Mouse (Mus musculus) C2C12 (cell line): ENCODE results near the gene Sdk1. TPM values are rescaled to one million over a fixed set of nuclear protein-coding genes. Genes with fewer than 3 reads are reported as not detected.

Experiments used
- H3K27me3 ChIP-seq: one replicate; pipeline ENCODE4 v1.6.1; 2011; ENCODE audit not compliant: control insufficient read depth, insufficient read depth, insufficient read length
- H3K36me3 ChIP-seq: one replicate; pipeline ENCODE4 v1.6.1; 2011; ENCODE audit not compliant: control insufficient read depth, insufficient read depth
- H3K4me3 ChIP-seq: one replicate; pipeline ENCODE4 v1.5.1; 2011; ENCODE audit warnings: mild to moderate bottlenecking, control low read depth; ENCODE audit not compliant: poor library complexity, insufficient read depth, severe bottlenecking
- H3K79me2 ChIP-seq: one replicate; pipeline ENCODE4 v1.6.1; 2011; ENCODE audit not compliant: control insufficient read depth, insufficient read depth
- H3K79me3 ChIP-seq: one replicate; pipeline ENCODE4 v1.6.1; 2011; ENCODE audit warnings: low read depth, control low read depth
- H3ac ChIP-seq: one replicate; pipeline ENCODE3; 2011; ENCODE audit warnings: low read depth; ENCODE audit not compliant: control insufficient read depth, insufficient read length
- CEBPB ChIP-seq: IDR thresholded peaks from one replicate; pipeline ENCODE4 v1.6.1; 2011; ENCODE audit warnings: low read depth, mild to moderate bottlenecking, control low read depth, moderate library complexity
- CTCF ChIP-seq: IDR thresholded peaks from one replicate; pipeline ENCODE4 v1.5.1; 2011; ENCODE audit not compliant: control insufficient read depth, insufficient read depth, insufficient read length
- FOSL1 ChIP-seq: IDR thresholded peaks from one replicate; pipeline ENCODE4 v1.8.0; 2011; ENCODE audit warnings: mild to moderate bottlenecking, low read length; ENCODE audit not compliant: poor library complexity, insufficient read depth, severe bottlenecking
- MAX ChIP-seq: IDR thresholded peaks from one replicate; pipeline ENCODE4 v1.6.1; 2011; ENCODE audit warnings: mild to moderate bottlenecking, control low read depth
- MYOD1 ChIP-seq: IDR thresholded peaks from one replicate; pipeline ENCODE4 v1.6.1; 2011; ENCODE audit warnings: low read depth; ENCODE audit not compliant: control insufficient read depth, insufficient read length
- MYOG ChIP-seq: IDR thresholded peaks from one replicate; pipeline ENCODE4 v1.6.1; 2011; ENCODE audit not compliant: control insufficient read depth, insufficient read length; ENCODE audit errors: extremely low read depth
- USF1 ChIP-seq: IDR thresholded peaks from one replicate; pipeline ENCODE4 v1.6.1; 2011; ENCODE audit warnings: low read depth, mild to moderate bottlenecking, control low read depth, moderate library complexity
- polyA plus RNA-seq: library from polyadenylated mRNA; unstranded; fragments of >200 nt; fragmentation: generic; extraction: Trizol; gene quantifications from one replicate; pipeline ENCODE4 v1.2.1, GENCODE M21; 2012; ENCODE audit warnings: missing spikeins

Sdk1 gene
- polyA plus RNA-seq, 1 experiment = 0.61 TPM

DNA sequence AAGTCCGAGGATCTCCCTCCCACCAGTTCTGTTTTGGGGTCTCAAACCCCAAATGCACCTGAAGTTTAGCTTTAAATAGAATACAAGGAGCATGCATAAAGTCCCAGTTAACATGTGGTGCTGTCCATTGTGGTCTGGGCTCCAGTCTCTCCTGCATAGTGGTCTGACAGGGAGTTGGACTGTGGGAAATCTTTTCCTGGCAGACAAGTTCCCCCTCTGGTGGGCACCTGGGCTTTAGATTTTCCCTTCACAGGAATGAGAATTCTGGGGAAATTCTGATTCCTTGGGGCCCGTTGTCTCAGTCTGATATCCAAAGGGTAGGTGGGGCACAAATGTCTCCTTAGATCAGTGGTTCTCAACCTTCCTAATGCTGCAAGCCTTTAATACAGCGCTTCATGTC, 624.8 kb downstream of the Sdk1 start:
- Histone ChIP-seq H3K4me3 (no peak overlapping the region), H3K36me3 (no peaks in the 10 kb centered on the region), H3K79me3 (no peaks in the 10 kb centered on the region), H3K79me2 (no peaks in the 10 kb centered on the region), H3ac (no peak overlapping the region), H3K27me3 (no peaks in the 10 kb centered on the region)
- TF ChIP-seq CEBPB = no peak
- TF ChIP-seq USF1 = no peak
- TF ChIP-seq CTCF = no peak
- no peak for TF ChIP-seq MYOD1
- TF ChIP-seq MYOG = no peak
- no peak for TF ChIP-seq MAX

DNA sequence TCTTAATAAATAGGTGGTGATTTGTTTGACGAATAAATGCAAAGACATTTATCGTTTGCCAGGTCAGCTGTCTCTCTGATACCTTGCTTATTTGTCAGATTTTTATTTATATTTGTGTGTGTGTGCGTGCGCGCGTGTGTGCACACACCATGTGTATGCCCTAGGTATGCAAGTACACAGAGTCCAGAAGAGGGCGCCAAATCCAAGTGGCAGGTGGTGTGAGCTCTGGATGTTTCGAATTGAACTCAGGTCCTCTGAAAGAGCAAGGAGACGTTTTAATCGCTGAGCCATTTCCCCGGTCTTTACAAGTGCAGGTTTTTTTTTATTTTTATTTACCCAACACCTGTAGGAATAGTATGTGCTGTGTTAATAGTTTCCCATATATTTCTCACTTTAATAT, 632.5 kb downstream of the Sdk1 start:
- no peaks in the 10 kb centered on the region for H3K79me3 ChIP-seq
- H3K4me3 ChIP-seq = no peak overlapping the region
- no peak overlapping the region for H3ac ChIP-seq
- TF ChIP-seq MYOG (no peak), MAX (no peak), CEBPB (no peak), FOSL1 (no peak), CTCF (no peak), USF1 (no peak), MYOD1 (no peak)
- no peaks in the 10 kb centered on the region for H3K36me3 ChIP-seq
- no peaks in the 10 kb centered on the region for H3K79me2 ChIP-seq
- no peaks in the 10 kb centered on the region for H3K27me3 ChIP-seq

DNA sequence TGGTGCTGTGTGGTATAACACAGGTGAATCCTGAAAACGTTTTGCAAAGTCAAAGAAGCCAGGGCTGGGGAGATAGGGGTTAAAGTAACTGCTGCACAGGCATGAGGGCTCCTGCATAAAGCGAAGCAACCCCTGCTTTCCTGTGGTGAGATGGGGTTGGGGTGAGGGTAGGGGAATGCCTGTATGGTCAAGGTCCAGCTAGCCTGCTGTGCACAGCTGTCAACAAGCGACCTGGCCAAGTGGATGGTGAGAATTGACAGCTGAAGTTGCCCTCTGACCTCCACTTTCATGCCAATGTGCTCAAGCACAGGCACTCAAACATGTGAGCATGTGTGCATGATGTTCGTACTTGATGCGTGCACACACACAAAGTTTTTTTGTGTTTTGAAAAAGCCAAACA, 639.4 kb downstream of the Sdk1 start:
- Histone ChIP-seq H3K79me2 (no peaks in the 10 kb centered on the region), H3K4me3 (no peak overlapping the region)

DNA sequence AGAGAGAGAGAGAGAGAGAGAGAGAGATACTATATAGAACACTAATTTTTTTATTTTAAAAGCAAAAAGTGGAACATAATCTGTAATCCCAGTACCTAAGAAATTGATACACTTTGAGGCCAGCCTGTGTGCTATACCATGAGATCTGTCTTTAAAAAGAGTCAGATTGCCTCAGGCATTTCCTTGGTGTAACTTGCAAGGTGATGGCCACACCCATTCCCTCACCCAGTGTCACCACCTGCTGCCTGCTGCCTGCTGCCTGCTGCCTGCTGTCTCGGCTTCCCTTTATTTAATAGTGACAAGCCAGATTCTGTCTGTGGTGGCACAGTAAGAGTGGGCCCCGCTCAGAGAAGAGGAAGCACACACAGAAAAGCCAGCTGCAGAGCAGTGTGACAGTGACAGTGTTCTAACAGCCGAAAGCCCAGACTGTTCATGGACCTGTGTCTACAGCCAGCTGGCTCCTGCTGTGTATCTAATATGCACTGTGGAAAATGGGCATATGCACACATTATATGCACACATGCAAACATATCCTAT, 642.9 kb downstream of the Sdk1 start:
- Histone ChIP-seq H3ac (no peak overlapping the region), H3K4me3 (no peak overlapping the region), H3K79me2 (no peaks in the 10 kb centered on the region), H3K36me3 (no peaks in the 10 kb centered on the region), H3K79me3 (no peaks in the 10 kb centered on the region), H3K27me3 (no peaks in the 10 kb centered on the region)
- TF ChIP-seq CTCF = no peak
- TF ChIP-seq USF1 = no peak
- no peak for TF ChIP-seq MAX
- TF ChIP-seq CEBPB = no peak
- no peak for TF ChIP-seq MYOD1
- no peak for TF ChIP-seq FOSL1
- no peak for TF ChIP-seq MYOG

More for the DNA sequence above, 639.4 kb downstream of the Sdk1 start:
- no peaks in the 10 kb centered on the region for H3K27me3 ChIP-seq
- H3K79me3 ChIP-seq = no peaks in the 10 kb centered on the region
- TF ChIP-seq MYOG = no peak
- no peak for TF ChIP-seq FOSL1
- no peak for TF ChIP-seq MYOD1
- H3ac ChIP-seq = no peak overlapping the region
- H3K36me3 ChIP-seq = no peaks in the 10 kb centered on the region

DNA sequence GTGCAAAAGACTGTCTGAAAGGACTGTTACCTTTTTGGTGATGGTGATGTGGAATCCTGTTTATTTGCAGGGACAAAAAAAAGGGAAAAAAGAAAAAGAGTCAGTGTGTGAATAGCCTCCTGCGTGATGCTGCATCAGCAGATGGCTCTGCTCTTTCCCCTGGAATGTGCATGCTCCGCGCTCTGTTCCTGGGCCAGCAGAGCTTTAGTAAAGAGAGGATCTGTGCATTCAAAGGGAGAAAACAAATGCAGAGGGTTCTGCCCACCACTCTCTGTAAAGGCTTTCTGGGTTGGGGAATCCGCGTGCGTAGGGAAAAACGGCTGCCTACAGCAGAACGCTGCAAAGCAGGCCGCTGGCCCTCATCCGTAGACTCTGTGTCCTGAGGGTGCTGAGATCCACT, 644.7 kb downstream of the Sdk1 start:
- Histone ChIP-seq H3K79me2 (no peaks in the 10 kb centered on the region), H3K27me3 (no peaks in the 10 kb centered on the region), H3ac (no peak overlapping the region), H3K36me3 (no peaks in the 10 kb centered on the region), H3K79me3 (no peaks in the 10 kb centered on the region), H3K4me3 (no peak overlapping the region)
- TF ChIP-seq CEBPB (no peak), MYOG (no peak), MAX (no peak), CTCF (no peak), USF1 (no peak), MYOD1 (no peak), FOSL1 (no peak)

GRCm38 (mm10) chr5:141889766-141890165, 648.5 kb downstream of the Sdk1 start:
- H3K36me3 ChIP-seq = no peaks in the 10 kb centered on the region
- H3K79me3 ChIP-seq = no peaks in the 10 kb centered on the region
- no peaks in the 10 kb centered on the region for H3K79me2 ChIP-seq
- no peak overlapping the region for H3ac ChIP-seq
- H3K27me3 ChIP-seq = no peaks in the 10 kb centered on the region
- no peak overlapping the region for H3K4me3 ChIP-seq
- TF ChIP-seq CEBPB = no peak
- no peak for TF ChIP-seq CTCF
- no peak for TF ChIP-seq MYOG
